Mouse (Mus musculus) right cerebral cortex, postnatal 10 days (tissue): ENCODE measurements around the gene Ccl21a.
"Not testable (repeated sequence)": the region's sequence is repeated elsewhere in the genome, so short reads cannot be mapped to it uniquely, and the experiment has no call there.

ENCODE experiments used
- DNase-seq, 2 experiments: peaks; one replicate each; pipeline ENCODE4 v3.0.0; 2021; ENCODE audit warnings: low spot score in 2 of 2

The Ccl21a gene

DNA sequence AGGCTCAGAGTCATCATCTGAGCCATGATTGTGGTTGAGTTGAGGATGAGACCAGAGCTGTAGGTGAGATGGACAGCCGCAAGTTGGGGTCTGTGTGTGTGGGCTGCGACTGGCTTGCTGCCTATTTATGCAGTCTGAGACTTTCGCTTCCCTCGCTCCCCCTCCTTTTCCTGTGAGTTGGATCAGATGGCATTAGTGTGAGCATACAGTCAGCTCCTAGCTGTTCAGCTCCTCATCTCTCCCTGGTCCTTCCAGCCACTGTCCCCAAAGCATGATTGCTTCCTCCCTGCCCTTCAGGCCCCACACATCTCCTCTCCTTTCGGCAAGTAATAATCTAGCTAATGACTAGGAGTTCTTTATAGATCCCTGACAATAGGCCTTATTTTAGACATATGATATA is at the start of gene Ccl21a:
Gene Ccl21a, minus strand, starts transcription at position 101 of the 400 bp plus-strand sequence.
- not testable (repeated sequence) for DNase-seq

DNA sequence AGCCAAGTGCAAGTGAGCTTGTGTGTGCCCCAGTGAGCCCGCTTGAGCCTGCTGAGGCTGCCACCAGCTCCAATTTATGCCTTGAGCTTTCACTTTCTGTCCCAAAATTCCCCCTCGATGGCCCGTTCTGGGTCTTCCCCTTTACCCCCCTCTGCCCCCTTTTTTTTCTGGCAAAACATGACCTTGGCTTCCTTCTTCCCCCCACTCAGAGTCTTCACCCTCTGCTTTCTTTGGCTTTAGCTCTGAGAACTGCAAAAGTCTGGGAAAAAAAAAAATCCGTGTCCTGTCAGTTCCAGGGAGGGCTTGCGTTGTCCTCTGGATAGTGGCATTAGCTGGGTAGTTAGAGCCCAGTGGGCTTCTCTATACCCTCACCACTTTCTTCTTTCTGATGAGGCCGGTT is 17.3 kb downstream of the Ccl21a start, which contains the start of gene Ccl19:
Gene Ccl19, minus strand, starts transcription at position 101 of the 400 bp plus-strand sequence.
- DNase-seq, result not testable (repeated sequence)

DNA sequence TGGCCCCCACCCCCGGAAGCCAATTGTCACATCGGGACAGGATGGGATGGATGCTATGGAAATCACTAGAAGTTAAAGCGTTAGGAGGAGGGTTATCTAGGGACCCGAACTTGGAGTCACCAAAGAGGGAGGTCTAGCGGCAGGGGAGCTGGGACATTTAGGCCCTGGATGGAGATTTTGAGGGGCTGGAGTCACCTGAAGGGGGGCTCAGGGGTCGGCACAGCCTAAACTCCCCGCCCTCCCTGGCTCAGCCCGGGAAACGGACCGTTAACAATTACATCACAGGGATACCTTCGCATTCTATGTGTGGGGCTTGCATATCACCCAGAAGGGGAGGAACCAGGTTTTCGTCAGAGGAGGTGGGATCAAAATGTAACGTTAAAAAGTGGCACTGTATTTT is 38.5 kb downstream of the Ccl21a start, which contains the start of gene 4930578G10Rik:
Gene 4930578G10Rik, plus strand, starts transcription at position 301 of the 400 bp plus-strand sequence.
- DNase-seq, result not testable (repeated sequence)
